Mouse (Mus musculus): Measurements from ENCODE around the gene Mau2. TPM values are rescaled to one million over a fixed set of nuclear protein-coding genes. Genes with fewer than 3 reads are reported as not detected.
A peak's percentile ranks its signal among the peaks of the same experiment; 100 is the strongest.
"Not testable (repeated sequence)": the region's sequence is repeated elsewhere in the genome, so short reads cannot be mapped to it uniquely, and the experiment has no call there.

Mau2 gene
- total RNA-seq, 2 experiments from 2014 or later = 73.4 to 74.8 TPM

GRCm38 (mm10) chr8:70026151-70026550 is 16.4 kb downstream of the Mau2 start:
- DNase-seq (ENCODE audit: low spot score in 2 of 2) = no peak

DNA sequence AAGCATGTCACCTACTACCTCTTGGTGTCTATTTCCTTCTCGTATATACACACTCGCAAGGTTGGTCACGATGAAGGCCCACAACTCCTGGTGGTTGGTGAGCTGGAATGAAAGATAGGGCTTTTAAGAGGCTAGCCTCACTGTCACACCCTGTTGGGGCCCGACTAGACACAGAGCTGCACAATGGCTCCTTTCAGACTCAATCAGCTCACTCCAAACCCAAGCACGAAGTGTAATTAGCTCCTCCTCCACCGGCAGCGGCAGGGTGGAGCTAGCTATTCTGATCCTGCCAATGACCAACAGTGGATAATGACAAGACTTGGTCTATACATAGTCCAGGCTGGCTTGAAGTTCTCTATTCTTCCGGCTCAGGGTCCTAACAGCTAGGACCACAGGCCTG is 18.9 kb downstream of the Mau2 start:
- DNase-seq (ENCODE audit: low spot score in 2 of 2) = no peak

DNA sequence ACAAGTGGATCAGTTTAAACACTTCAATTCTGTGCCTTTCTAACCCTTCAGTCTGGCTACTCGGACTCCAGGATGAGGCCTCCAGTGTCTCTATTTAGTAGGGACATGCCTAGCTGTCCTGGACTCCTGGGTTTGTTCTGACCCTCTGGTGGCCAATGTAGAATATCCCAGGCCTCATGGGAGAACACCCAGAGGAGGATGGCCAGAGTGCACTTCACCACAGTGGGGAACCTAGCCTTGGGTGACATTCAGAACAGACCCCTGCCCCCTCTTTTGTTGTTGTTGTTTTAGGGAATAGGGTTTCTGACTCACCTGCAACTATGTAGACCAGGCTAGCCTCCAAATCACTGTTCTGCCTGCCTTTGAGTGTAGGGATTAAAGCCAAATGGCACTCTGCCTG is 27.5 kb downstream of the Mau2 start:
- DNase-seq (ENCODE audit: low spot score in 2 of 2) = no peak

DNA sequence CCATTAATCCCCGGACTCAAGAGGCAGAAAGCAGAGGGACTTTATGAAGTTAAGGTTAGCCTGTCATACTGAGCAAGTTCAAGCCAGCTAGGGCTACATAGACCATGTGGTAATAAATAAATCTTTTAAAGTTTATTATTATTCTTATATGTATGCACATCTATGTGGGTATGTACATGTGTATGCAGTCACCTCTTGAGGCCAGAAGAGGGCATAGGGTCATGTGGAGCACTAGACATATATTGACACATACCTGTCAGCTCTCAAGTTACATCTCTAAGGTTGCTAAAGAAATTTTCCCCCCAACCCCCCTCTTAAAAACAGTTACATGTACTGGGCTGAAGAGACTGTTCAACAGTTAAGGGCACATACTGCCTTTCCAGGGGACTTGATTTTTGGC is 29.8 kb downstream of the Mau2 start:
- no peak for DNase-seq (ENCODE audit: low spot score in 2 of 2)

- no peak for DNase-seq (ENCODE audit: low spot score in 2 of 2)
Observed at GRCm38 (mm10) chr8:70012350-70012749, 30.2 kb downstream of the Mau2 start.

GRCm38 (mm10) chr8:70010796-70011195 is 31.7 kb downstream of the Mau2 start:
- DNase-seq (ENCODE audit: low spot score in 2 of 2) = not testable (repeated sequence)

GRCm38 (mm10) chr8:70005178-70005577 is 37.4 kb downstream of the Mau2 start:
- DNase-seq (ENCODE audit: low spot score in 2 of 2) = no peak

DNA sequence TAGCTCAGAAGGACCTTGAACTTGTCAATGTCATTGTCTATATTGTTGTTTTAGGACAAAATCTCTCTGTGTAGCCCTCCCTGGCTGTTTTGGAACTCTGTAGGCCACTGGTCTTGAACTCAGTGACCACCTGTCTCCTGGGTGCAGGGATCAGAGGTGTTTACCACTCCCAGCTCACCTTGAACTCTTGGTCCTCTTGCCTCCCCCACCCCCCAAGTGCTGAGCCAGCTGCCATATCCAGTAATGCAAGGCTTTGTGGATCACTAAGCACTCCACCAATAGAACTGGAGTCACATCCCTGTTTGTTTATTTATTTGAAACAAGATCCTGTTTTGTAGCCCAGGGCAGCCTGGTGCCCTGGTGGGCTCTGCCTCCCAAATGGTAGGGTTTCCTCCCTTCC is 38.2 kb downstream of the Mau2 start:
- no peak for DNase-seq (ENCODE audit: low spot score in 2 of 2)

GRCm38 (mm10) chr8:70003204-70003657 is 39.3 kb downstream of the Mau2 start:
- DNase-seq (ENCODE audit: low spot score in 2 of 2) = no peak

DNA sequence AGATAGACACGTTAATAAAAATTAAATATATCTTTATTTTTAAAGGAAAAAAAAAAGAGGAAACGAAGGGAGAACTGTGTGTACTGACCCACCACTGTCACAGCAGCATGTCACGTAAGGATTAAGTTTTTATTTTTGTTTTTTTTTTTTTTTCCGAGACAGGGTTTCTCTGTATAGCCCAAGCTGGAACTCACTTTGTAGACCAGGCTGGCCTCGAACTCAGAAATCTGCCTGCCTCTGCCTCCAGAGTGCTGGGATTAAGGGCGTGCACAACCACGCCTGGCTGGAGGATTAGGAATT is 40.7 kb downstream of the Mau2 start:
- not testable (repeated sequence) for DNase-seq (ENCODE audit: low spot score in 2 of 2)

DNA sequence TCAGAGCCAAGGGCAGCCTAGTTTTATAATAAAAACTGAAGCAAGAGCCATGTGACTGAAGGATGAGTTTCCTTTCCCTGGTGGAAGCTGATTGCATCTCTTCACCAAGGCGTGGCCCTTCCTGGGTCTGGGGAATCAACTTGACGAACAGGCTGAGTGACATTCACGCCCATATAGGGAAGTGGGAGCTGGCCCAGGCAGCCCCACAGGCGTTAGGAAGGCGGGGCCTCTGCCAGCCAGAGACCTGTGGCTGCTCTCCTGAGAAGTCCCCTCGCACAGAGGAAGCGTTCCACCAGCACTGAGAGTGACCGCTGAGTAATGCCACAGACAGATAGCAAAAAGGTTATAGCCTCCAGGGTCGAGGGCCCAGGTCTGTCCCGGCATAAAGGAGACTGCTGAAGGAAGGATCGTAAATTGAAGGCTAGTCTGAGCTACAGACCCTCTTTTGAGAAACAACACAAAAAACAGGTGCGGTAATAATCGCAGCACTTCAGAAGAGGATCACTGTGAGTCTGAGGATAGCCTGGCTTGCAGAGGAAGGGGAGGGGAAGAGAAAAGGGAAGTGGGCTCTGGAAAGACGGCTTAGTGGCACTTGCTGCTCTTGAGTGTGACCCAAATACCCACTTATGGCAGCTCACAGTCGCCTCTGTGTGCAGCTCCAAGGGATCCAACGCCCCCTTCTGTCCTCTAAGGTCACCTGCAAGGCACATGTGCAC is 41.2 kb downstream of the Mau2 start:
- no peak for DNase-seq (ENCODE audit: low spot score in 2 of 2)

GRCm38 (mm10) chr8:70000226-70000625 is 42.3 kb downstream of the Mau2 start:
- DNase-seq (ENCODE audit: low spot score in 2 of 2) = no peak

GRCm38 (mm10) chr8:69999236-69999635 is 43.3 kb downstream of the Mau2 start:
- no peak for DNase-seq (ENCODE audit: low spot score in 2 of 2)

DNA sequence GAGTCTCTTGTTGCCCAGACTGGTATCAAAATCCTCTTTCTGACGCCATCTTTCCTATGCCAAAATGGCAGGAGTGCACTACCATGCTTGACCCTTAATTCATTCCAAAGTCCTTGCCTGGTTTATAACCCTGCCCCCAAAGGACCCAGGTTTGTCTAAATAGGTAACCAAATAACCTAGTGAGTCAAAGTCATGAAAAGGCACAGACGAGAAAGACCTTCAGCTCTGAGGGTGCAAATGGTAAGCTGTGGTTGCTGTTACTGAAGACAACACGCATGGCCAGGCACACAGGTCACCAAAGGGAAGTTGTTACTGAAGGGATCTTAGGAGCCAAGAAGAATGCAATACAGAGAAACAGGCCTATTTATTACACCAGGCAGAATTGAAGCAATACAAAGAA is 43.8 kb downstream of the Mau2 start:
- DNase-seq (ENCODE audit: low spot score in 2 of 2) = no peak

- DNase-seq (ENCODE audit: low spot score in 2 of 2) = no peak
Observed at GRCm38 (mm10) chr8:69996589-69997285, 45.8 kb downstream of the Mau2 start.

GRCm38 (mm10) chr8:69995776-69996588 is 46.6 kb downstream of the Mau2 start, which contains the start of gene Gatad2a:
Gene Gatad2a (minus strand): TSS chr8:69996384.
- peak; percentile 100 for DNase-seq (ENCODE audit: low spot score in 2 of 2)

DNA sequence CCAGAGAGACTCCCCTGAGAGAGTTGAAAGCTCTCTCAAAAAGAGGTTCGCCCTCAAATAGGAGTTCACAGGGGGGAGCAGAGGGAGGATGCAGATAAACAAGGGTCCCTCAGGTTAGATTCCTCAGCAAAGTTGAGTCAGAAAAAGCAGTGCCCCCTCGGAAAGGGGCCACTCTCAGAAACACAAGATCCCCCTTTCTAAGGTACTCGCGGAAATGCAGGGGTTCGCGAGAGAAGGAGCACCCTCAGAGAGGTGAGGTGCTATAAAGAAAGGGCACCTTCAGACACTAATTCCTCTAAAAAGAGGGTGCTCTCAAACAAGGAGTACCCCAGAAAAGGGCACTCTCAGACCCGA is 47.1 kb downstream of the Mau2 start:
- DNase-seq (ENCODE audit: low spot score in 2 of 2) = no peak

- DNase-seq (ENCODE audit: low spot score in 2 of 2) = not testable (repeated sequence)
Observed at GRCm38 (mm10) chr8:69988936-69989335, 53.6 kb downstream of the Mau2 start.

- DNase-seq (ENCODE audit: low spot score in 2 of 2) = no peak
Observed at GRCm38 (mm10) chr8:69987744-69988143, 54.8 kb downstream of the Mau2 start.

GRCm38 (mm10) chr8:69984876-69985553 is 57.5 kb downstream of the Mau2 start:
- no peak for DNase-seq (ENCODE audit: low spot score in 2 of 2)

- no peak for DNase-seq (ENCODE audit: low spot score in 2 of 2)
Observed at GRCm38 (mm10) chr8:69978456-69978855, 64.1 kb downstream of the Mau2 start.

GRCm38 (mm10) chr8:69974806-69975205 is 67.7 kb downstream of the Mau2 start:
- DNase-seq (ENCODE audit: low spot score in 2 of 2) = no peak

All from layer of hippocampus, postnatal 10 days (tissue).